Mouse (Mus musculus) left cerebral cortex, adult 9 months (tissue): ENCODE measurements around the gene Rpl39l.
"Not testable (repeated sequence)": the region's sequence is repeated elsewhere in the genome, so short reads cannot be mapped to it uniquely, and the experiment has no call there.

Source experiments
- DNase-seq, 2 experiments: peaks; one replicate each; pipeline ENCODE4 v3.0.0; 2022; ENCODE audit warnings: low spot score in 2 of 2

Gene Rpl39l

GRCm38 (mm10) chr16:10170005-10170404 is at the start of gene Rpl39l:
Rpl39l (plus strand) TSS chr16:10170226.
- DNase-seq = no peak

GRCm38 (mm10) chr16:10127586-10127985 is 42.4 kb upstream of the Rpl39l start:
- DNase-seq = no peak

GRCm38 (mm10) chr16:10129052-10129911 is 40.7 kb upstream of the Rpl39l start:
- no peak for DNase-seq

GRCm38 (mm10) chr16:10143166-10143565 is 26.9 kb upstream of the Rpl39l start:
- DNase-seq = no peak

- no peak for DNase-seq
Observed at GRCm38 (mm10) chr16:10147401-10147800, 22.6 kb upstream of the Rpl39l start.

- no peak for DNase-seq
Observed at GRCm38 (mm10) chr16:10169123-10169905, 712 bp upstream of the Rpl39l start.

GRCm38 (mm10) chr16:10171276-10171675 is 1.2 kb downstream of the Rpl39l start:
- DNase-seq = no peak

GRCm38 (mm10) chr16:10172179-10172820 is 2.3 kb downstream of the Rpl39l start:
- no peak for DNase-seq

- not testable (repeated sequence) for DNase-seq
Observed at GRCm38 (mm10) chr16:10187461-10187860, 17.4 kb downstream of the Rpl39l start.

- DNase-seq = peak; percentile 4 to 63
Observed at GRCm38 (mm10) chr16:10192679-10193506, 22.9 kb downstream of the Rpl39l start, which contains the start of gene Atf7ip2. Atf7ip2 (plus strand) TSS chr16:10192712.

GRCm38 (mm10) chr16:10208777-10209176 is 38.8 kb downstream of the Rpl39l start:
- DNase-seq = no peak

GRCm38 (mm10) chr16:10216366-10216765 is 46.3 kb downstream of the Rpl39l start:
- DNase-seq = not testable (repeated sequence)

GRCm38 (mm10) chr16:10217020-10217419 is 47.0 kb downstream of the Rpl39l start:
- not testable (repeated sequence) for DNase-seq
